Mouse (Mus musculus) limb, embryonic 12.5 days (tissue): ENCODE results near the gene Rbms1. TPM values are rescaled to one million over a fixed set of nuclear protein-coding genes. Genes with fewer than 3 reads are reported as not detected.

Source experiments
- ATAC-seq: fragments of 200-750 bp; cut with Nextera tagmentation; 2 replicates; pipeline ENCODE4 v1.8.0; 2017; ENCODE audit warnings: low read depth, moderate TSS enrichment; ENCODE audit not compliant: insufficient number of reproducible peaks, insufficient read depth, low FRiP score, low TSS enrichment
- H3K27ac ChIP-seq: fragments of 300-500 bp; sonication (generic); 2 replicates; pipeline ENCODE4 v1.5.1; 2016; ENCODE audit warnings: mild to moderate bottlenecking, moderate library complexity
- H3K27me3 ChIP-seq: fragments of 300-500 bp; sonication (generic); 2 replicates; pipeline ENCODE4 v1.6.1; 2016; ENCODE audit warnings: mild to moderate bottlenecking, moderate library complexity
- H3K36me3 ChIP-seq: fragments of 300-500 bp; sonication (generic); 2 replicates; pipeline ENCODE4 v1.6.1; 2016; ENCODE audit warnings: mild to moderate bottlenecking, moderate library complexity
- H3K4me1 ChIP-seq: fragments of 300-500 bp; sonication (generic); replicated peaks from 2 replicates; pipeline ENCODE4 v1.6.1; 2016
- H3K4me2 ChIP-seq: fragments of 300-500 bp; sonication (generic); 2 replicates; pipeline ENCODE4 v1.6.1; 2016; ENCODE audit warnings: mild to moderate bottlenecking, moderate library complexity
- H3K4me3 ChIP-seq: fragments of 300-500 bp; sonication (generic); replicated peaks from 2 replicates; pipeline ENCODE4 v1.5.1; 2016; ENCODE audit warnings: mild to moderate bottlenecking
- H3K9ac ChIP-seq: fragments of 300-500 bp; sonication (generic); replicated peaks from 2 replicates; pipeline ENCODE4 v1.6.1; 2016; ENCODE audit warnings: mild to moderate bottlenecking, moderate library complexity
- H3K9me3 ChIP-seq: fragments of 300-500 bp; sonication (generic); 2 replicates; pipeline ENCODE4 v1.6.1; 2016; ENCODE audit warnings: mild to moderate bottlenecking, moderate library complexity
- WGBS: fragments of 180-500 bp; shearing (Covaris S2); methylation state at CpG from one replicate; pipeline ENCODE4 v1.1.7; 2016; 5-methylcytosine and 5-hydroxymethylcytosine counted together
- polyA plus RNA-seq: library from polyadenylated mRNA; unstranded; fragments of >200 nt; fragmentation: Nextera tagmentation; extraction: Ambion mirVana; gene quantifications from 2 replicates; pipeline ENCODE4 v1.2.1, GENCODE M21; 2016

Rbms1 gene
- polyA plus RNA-seq, 1 experiment from 2014 or later, result 101 TPM

- WGBS, result 86% methylated on average over 2 of the region's 2 CpGs
- no peak for ATAC-seq
- no peaks in the 10 kb centered on the region for H3K9me3 ChIP-seq
- no peak overlapping the region for H3K4me2 ChIP-seq
- peaks cover 26% of the 10 kb centered on the region for H3K4me1 ChIP-seq
- H3K9ac ChIP-seq, result no peak overlapping the region
- H3K36me3 ChIP-seq, result peaks cover 30% of the 10 kb centered on the region
- H3K27me3 ChIP-seq, result no peaks in the 10 kb centered on the region
- no peak overlapping the region for H3K4me3 ChIP-seq
- H3K27ac ChIP-seq, result no peak overlapping the region
Measured at GRCm38 (mm10) chr2:60796616-60796968, 166.4 kb downstream of the Rbms1 start.

GRCm38 (mm10) chr2:60795861-60796260, 167.1 kb downstream of the Rbms1 start:
- peaks cover 18% of the 10 kb centered on the region for H3K4me1 ChIP-seq
- WGBS, result 83% methylated on average over 9 of the region's 9 CpGs
- H3K4me2 ChIP-seq, result no peak overlapping the region
- H3K27ac ChIP-seq, result no peak overlapping the region
- peaks cover 35% of the 10 kb centered on the region for H3K36me3 ChIP-seq
- H3K9me3 ChIP-seq, result no peaks in the 10 kb centered on the region
- H3K4me3 ChIP-seq, result no peak overlapping the region
- H3K27me3 ChIP-seq, result no peaks in the 10 kb centered on the region
- no peak for ATAC-seq
- no peak overlapping the region for H3K9ac ChIP-seq

DNA sequence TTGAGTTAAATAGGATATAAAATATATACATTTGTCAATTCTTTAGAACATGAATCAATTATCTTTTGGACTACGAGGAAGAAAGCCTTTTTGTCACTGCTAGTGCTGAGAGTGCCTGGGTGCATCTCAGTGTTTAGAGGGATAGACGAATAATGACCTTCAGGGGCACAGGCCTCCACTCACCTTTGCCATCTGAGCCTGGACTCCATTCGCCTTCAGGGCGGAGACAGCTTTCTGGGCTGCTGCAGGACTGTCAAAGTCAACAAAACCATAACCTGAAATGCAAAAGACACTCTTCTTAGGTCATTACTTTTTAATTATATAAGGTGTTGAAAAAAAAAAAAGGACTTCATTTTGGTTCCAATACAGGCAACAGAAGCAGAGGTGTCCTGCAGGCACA, 170.5 kb downstream of the Rbms1 start:
- H3K9me3 ChIP-seq, result no peaks in the 10 kb centered on the region
- no peak overlapping the region for H3K4me3 ChIP-seq
- no peak overlapping the region for H3K27ac ChIP-seq
- H3K27me3 ChIP-seq, result no peaks in the 10 kb centered on the region
- H3K9ac ChIP-seq, result no peak overlapping the region
- no peak overlapping the region for H3K4me2 ChIP-seq
- whole genome bisulfite sequencing, result 85% methylated on average over 4 of the region's 4 CpGs
- H3K36me3 ChIP-seq, result peaks cover 43% of the 10 kb centered on the region
- no peak for ATAC-seq
- peaks cover 4% of the 10 kb centered on the region for H3K4me1 ChIP-seq

DNA sequence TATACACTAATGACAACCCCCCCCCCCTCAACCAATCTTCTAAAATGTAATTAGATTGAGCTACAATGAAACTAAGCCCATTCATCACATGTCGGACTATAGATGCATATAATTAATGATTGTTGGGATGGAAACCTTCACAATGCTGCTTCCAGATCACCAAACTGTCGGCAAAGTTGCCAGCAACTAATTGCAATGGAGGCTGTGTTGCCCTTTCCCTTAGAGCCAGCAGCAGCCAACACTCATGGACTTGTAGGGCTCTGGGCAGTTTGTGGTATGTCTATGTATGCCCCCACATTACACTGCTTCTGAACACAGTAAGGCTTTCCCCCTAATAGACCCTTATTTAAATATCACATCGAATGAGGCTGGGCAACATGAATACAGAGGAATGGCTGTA, 173.9 kb downstream of the Rbms1 start:
- WGBS, result 83% methylated on average over 3 of the region's 3 CpGs
- H3K4me2 ChIP-seq, result no peak overlapping the region
- no peak overlapping the region for H3K4me3 ChIP-seq
- no peak overlapping the region for H3K27ac ChIP-seq
- ATAC-seq, result no peak
- H3K27me3 ChIP-seq, result no peaks in the 10 kb centered on the region
- no peak overlapping the region for H3K9ac ChIP-seq
- H3K36me3 ChIP-seq, result peaks cover 23% of the 10 kb centered on the region
- H3K4me1 ChIP-seq, result peaks cover 18% of the 10 kb centered on the region
- H3K9me3 ChIP-seq, result no peaks in the 10 kb centered on the region

DNA sequence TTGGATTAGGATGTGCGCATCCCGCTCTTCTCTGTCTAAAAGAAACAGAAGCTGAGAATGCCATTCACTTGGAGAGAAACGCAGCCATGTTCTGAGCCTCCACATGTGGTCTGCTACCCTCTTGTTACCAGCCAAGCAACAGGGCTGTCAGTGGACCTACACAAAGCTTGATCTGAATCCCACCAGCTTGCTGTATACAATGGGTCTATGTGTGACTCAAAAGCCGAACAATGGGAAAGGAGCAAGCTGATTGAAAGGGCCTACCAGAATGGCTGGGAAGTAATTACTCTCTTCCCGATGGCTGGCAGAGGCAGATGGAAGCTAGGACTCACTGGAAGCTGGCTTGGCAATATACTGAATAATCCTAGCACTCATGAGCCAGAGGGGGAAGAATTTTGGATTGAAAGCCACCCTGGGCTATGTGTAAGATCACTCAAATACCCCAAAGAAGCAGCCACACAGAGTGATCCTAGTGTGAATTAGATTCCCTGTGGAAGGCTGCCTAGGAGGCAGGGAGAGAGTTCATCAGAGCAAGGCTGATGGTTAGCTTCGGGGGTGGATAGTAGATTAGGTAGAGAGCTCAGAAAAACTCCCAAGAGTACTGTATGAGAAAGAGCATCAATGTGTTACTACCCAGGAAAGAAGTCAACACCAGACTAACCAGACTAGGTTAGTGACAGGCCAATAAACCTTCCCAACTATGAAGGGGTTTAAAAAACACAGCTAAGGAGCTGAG, 174.7 kb downstream of the Rbms1 start:
- peaks cover 23% of the 10 kb centered on the region for H3K36me3 ChIP-seq
- H3K4me3 ChIP-seq, result no peak overlapping the region
- ATAC-seq, result no peak
- no peaks in the 10 kb centered on the region for H3K9me3 ChIP-seq
- WGBS, result 83% methylated on average over 6 of the region's 6 CpGs
- no peaks in the 10 kb centered on the region for H3K27me3 ChIP-seq
- no peak overlapping the region for H3K4me2 ChIP-seq
- H3K9ac ChIP-seq, result no peak overlapping the region
- no peak overlapping the region for H3K27ac ChIP-seq
- H3K4me1 ChIP-seq, result peaks cover 18% of the 10 kb centered on the region

- Histone ChIP-seq H3K9ac (no peak overlapping the region), H3K4me2 (no peak overlapping the region), H3K4me3 (no peak overlapping the region), H3K36me3 (peaks cover 18% of the 10 kb centered on the region; the same call in 1 of the 2 replicates), H3K4me1 (peaks cover 18% of the 10 kb centered on the region), H3K27me3 (no peaks in the 10 kb centered on the region), H3K27ac (peak overlapping the region; percentile 84), H3K9me3 (no peaks in the 10 kb centered on the region)
- 63% methylated on average over 5 of the region's 5 CpGs for WGBS
- ATAC-seq, result no peak
Measured at GRCm38 (mm10) chr2:60787088-60787487, 175.9 kb downstream of the Rbms1 start.

- peak; percentile 92 for ATAC-seq
- Histone ChIP-seq H3K4me2 (peak overlapping the region; percentile 27), H3K36me3 (peaks cover 21% of the 10 kb centered on the region; the same call in 1 of the 2 replicates), H3K4me3 (no peak overlapping the region), H3K9me3 (no peaks in the 10 kb centered on the region), H3K9ac (no peak overlapping the region), H3K27ac (peak overlapping the region; percentile 84), H3K4me1 (peaks cover 18% of the 10 kb centered on the region), H3K27me3 (no peaks in the 10 kb centered on the region)
- WGBS, result 12% methylated on average over 10 of the region's 10 CpGs
Measured at GRCm38 (mm10) chr2:60786289-60786688, 176.7 kb downstream of the Rbms1 start.

GRCm38 (mm10) chr2:60774501-60774900, 188.5 kb downstream of the Rbms1 start:
- peaks cover 20% of the 10 kb centered on the region for H3K9me3 ChIP-seq
- no peak for ATAC-seq
- WGBS, result 26% methylated on average over 3 of the region's 3 CpGs
- peaks cover 94% of the 10 kb centered on the region for H3K36me3 ChIP-seq
- no peaks in the 10 kb centered on the region for H3K27me3 ChIP-seq
- no peak overlapping the region for H3K27ac ChIP-seq
- H3K4me2 ChIP-seq, result no peak overlapping the region
- no peak overlapping the region for H3K4me3 ChIP-seq
- H3K9ac ChIP-seq, result no peak overlapping the region
- no peaks in the 10 kb centered on the region for H3K4me1 ChIP-seq

DNA sequence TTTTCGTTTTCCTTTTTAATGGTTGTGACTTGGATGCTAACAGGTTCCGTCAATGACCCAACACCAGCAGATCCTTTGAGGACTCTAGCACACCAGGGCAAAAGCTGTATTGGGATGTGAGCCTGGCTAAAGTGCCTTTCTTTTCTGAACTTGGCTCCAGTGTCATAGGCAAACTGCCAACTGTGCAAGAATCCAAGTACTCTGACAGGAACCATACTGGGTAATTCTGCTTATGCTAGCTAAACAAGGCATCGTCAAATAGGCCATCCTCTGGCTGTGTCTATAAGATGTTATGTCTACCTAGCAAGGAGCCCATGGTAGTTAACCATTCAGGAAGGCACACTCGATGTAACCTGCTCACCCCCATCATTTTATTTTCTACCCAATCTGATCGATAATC, 189.4 kb downstream of the Rbms1 start:
- H3K36me3 ChIP-seq, result peaks cover 93% of the 10 kb centered on the region
- no peaks in the 10 kb centered on the region for H3K27me3 ChIP-seq
- H3K4me2 ChIP-seq, result no peak overlapping the region
- WGBS, result 96% methylated on average over 5 of the region's 5 CpGs
- no peaks in the 10 kb centered on the region for H3K4me1 ChIP-seq
- no peak overlapping the region for H3K9ac ChIP-seq
- H3K27ac ChIP-seq, result no peak overlapping the region
- H3K9me3 ChIP-seq, result peaks cover 20% of the 10 kb centered on the region
- no peak overlapping the region for H3K4me3 ChIP-seq
- no peak for ATAC-seq

GRCm38 (mm10) chr2:60766420-60766819, 196.6 kb downstream of the Rbms1 start:
- WGBS, result 87% methylated on average over 8 of the region's 8 CpGs
- peaks cover 94% of the 10 kb centered on the region for H3K36me3 ChIP-seq
- no peak overlapping the region for H3K9ac ChIP-seq
- H3K4me1 ChIP-seq, result no peaks in the 10 kb centered on the region
- no peak overlapping the region for H3K4me2 ChIP-seq
- H3K27me3 ChIP-seq, result no peaks in the 10 kb centered on the region
- H3K9me3 ChIP-seq, result peaks cover 13% of the 10 kb centered on the region
- no peak overlapping the region for H3K4me3 ChIP-seq
- no peak overlapping the region for H3K27ac ChIP-seq
- ATAC-seq, result no peak

DNA sequence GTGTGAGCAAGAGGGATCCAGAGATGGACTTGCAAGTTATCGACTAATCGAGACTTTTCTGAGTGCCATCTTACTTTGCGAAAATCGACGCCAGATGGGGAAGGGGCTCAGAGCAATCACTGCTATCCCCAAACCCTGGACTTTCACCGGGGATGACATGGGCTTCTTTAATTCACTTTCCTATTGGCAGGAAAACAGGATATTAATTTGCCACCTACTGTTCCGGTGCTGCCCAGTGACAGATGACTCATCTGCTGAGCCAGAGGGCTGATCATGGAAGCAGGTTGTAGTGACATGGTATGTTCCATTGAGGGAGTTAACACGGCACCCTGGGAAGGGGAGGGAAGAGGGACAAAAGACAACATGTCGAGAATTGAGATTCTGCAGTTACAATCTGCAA, 206.8 kb downstream of the Rbms1 start:
- H3K27ac ChIP-seq, result no peak overlapping the region
- H3K9ac ChIP-seq, result no peak overlapping the region
- H3K27me3 ChIP-seq, result no peaks in the 10 kb centered on the region
- no peak overlapping the region for H3K4me3 ChIP-seq
- no peak overlapping the region for H3K4me2 ChIP-seq
- H3K4me1 ChIP-seq, result 0 out of 2 replicates have a peak, but pooled peaks cover 3% of the 10 kb centered on the region
- H3K9me3 ChIP-seq, result no peaks in the 10 kb centered on the region
- no peak for ATAC-seq
- WGBS, result 89% methylated on average over 9 of the region's 9 CpGs
- H3K36me3 ChIP-seq, result peaks cover 74% of the 10 kb centered on the region

DNA sequence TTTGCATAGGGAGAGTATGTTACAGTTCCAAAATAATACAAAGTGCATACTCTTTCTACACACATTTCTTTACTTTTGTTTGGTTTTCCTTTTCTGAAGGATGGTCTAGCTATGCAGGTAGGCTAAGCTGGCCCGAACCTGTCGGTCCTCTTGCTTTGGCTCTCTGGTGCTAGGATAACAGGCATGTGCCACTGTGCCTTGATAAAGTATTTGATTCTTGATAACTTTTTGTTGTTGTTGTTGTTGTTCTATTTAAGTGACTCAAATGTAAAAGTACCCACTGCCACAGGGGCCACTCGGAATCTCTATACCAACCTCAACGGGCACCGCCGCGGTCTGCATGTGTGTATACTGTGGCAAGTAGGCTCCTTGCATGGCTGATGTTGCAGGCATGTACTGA, 207.9 kb downstream of the Rbms1 start:
- ATAC-seq, result no peak
- no peaks in the 10 kb centered on the region for H3K27me3 ChIP-seq
- peaks cover 63% of the 10 kb centered on the region for H3K36me3 ChIP-seq
- H3K9me3 ChIP-seq, result no peaks in the 10 kb centered on the region
- H3K27ac ChIP-seq, result no peak overlapping the region
- WGBS, result 95% methylated on average over 7 of the region's 7 CpGs
- no peak overlapping the region for H3K4me3 ChIP-seq
- no peak overlapping the region for H3K4me2 ChIP-seq
- no peak overlapping the region for H3K9ac ChIP-seq
- 0 out of 2 replicates have a peak, but pooled peaks cover 3% of the 10 kb centered on the region for H3K4me1 ChIP-seq
